Mouse (Mus musculus): Measurements from ENCODE around the gene Erp29. TPM values are rescaled to one million over a fixed set of nuclear protein-coding genes. Genes with fewer than 3 reads are reported as not detected.

The Erp29 gene
- polyA plus RNA-seq, 1 experiment from 2014 or later, result 186 TPM

DNA sequence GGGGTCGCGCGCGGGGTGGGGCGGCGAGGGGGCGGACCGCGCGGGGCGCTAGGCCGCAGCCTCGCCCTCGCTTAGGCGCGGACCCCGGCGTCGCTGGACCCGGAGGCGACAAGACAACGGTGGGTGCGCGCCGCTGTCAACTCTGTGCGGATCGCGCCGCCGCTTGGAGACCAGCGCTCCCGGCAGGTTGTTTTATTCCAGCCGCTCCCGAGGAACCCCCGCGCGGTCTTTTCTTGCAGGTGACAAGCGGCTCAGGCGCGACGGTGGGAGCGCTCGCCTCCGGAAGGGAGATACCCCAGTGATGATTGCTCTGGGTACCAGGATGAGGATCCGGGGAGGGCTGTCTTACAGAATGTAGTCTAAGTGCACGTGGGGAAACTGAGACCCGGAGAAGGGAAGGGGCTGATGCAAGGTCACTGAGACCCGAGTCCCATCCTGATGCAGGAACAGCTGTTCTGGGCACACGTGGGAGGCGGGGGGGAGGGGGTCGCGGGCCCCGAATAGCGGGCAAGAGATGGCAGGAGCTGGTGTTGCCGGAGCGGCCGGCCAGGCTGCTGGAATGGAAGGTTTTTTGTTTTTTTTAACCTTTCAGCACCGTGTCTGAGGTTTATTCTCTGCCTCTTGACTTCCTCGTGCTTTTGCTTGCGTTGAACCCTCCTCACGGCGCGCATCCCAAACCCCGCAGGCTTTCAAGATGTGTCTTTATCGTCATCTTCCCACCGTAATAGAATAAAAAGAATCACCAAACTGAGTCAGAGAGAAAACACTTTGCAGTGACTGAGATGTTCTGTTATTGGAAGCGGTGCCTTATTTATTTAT lies 54.0 kb downstream of the Erp29 start:
- peaks cover 20% of the 10 kb centered on the region for H3K4me1 ChIP-seq
- ATAC-seq (ENCODE audit: insufficient read depth, low FRiP score, low read depth), result peak; percentile 54
- peak overlapping the region; percentile 84 for H3K4me3 ChIP-seq (replicated peaks)
- under 1% methylated on average over 67 of the region's 67 CpGs for WGBS
- H3K27me3 ChIP-seq (replicated peaks), result no peaks in the 10 kb centered on the region
- peak overlapping the region; percentile 73 for H3K9ac ChIP-seq
- no peaks in the 10 kb centered on the region for H3K9me3 ChIP-seq
- H3K36me3 ChIP-seq, result no peaks in the 10 kb centered on the region
- peak overlapping the region; percentile 88 for H3K4me2 ChIP-seq
- peak overlapping the region; percentile 55; the same call in 1 of the 2 replicates for H3K27ac ChIP-seq

DNA sequence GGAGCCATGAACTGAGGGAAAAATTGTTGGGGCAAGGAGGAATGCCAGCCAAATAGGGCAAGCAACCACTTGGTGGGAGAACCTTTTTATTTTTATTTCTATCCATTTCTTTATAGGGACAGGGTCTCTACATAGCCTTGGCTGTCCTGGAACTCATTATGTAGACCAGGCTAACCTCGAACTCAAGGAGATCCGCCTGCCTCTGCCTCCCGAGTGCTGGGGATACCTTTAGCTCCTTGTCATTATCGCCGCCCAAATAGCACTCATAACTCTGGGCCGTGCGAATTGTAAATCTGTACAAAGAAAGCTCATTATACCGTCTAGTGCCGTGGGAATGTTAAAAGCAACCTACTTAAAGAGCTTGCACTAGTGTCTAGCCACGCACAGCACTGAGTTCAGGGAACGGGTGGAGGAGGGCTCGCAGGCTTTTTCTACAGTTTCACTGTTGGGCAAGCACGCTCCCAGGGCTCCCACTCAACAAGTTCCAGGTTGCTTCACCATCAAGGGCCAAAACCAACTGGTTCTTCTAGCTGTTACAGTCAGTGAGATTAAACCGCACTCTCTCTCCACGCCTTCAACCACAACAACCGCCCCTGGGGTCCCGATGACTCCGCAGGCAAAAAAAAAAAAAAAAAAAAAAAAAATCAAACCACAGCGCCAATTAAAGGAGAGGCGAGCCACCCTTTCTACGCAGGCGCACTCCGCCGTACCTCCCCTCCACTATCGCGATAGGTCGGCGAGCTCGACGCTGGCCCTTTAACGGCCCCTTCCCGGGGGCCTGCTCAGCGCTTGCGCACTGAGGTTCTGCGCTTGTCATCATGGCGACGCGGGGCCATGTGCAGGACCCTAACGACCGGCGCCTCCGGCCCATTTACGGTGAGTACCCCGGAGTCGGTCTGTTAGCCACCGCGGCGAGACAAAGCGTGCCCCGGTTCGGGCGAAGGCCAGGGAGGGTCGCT lies 54.8 kb downstream of the Erp29 start, which contains the start of gene Naa25:
Naa25 (plus strand) TSS at position 750 of the 959 bp plus-strand sequence.
- Histone ChIP-seq H3K9me3 (no peaks in the 10 kb centered on the region), H3K4me1 (peaks cover 20% of the 10 kb centered on the region), H3K4me3 (replicated peaks) (peak within 1 kb of the TSS; percentile 84), H3K27me3 (replicated peaks) (no peaks in the 10 kb centered on the region), H3K4me2 (peak within 1 kb of the TSS; percentile 88), H3K9ac (peak within 1 kb of the TSS; percentile 73), H3K27ac (peak within 1 kb of the TSS; percentile 91), H3K36me3 (no peaks in the 10 kb centered on the region)
- whole genome bisulfite sequencing, result 8% methylated on average over 53 of the region's 53 CpGs
- peak; percentile 95 for ATAC-seq (ENCODE audit: insufficient read depth, low FRiP score, low read depth)

DNA sequence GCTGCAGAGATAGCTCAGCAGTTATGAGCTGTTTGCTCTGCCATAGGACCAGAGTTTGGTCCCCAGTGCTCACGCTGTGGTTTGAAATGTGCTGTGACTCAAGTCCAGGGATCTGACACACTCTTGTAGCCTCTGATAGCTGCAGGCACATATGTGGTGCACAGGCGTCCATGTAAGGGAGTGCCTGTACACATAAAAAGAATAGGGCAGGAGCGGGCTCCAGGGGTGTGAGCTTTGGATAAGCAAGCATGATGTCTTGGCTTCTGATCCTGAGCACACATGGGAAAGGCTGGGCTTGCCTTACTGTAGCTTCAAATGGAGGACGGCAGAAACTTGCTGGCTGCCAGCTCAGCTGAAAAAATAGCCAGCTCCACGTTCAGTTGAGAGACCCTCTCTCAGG lies 56.7 kb downstream of the Erp29 start:
- H3K27ac ChIP-seq, result no peak overlapping the region
- ATAC-seq (ENCODE audit: insufficient read depth, low FRiP score, low read depth), result no peak

DNA sequence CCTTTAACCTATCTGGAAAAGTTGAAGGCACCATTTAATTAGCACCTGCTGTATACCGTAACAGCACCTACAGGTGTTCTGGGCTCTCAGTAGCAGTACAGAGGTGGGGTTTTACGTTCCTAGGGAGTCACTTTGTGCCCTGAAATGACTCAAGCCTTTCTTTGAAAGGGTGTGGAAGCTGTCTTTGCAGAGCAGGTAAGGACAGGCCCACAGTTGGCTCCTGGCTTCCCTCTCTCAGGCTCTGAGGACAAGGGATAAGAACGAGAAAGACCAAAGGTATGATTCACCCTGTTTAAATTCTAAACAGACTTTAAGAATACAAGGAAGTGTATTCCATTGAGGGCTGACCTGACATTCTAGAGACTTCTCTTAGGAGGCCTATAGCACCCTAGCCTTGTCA lies 58.9 kb downstream of the Erp29 start:
- WGBS, result 70% methylated on average over 3 of the region's 3 CpGs
- H3K4me3 ChIP-seq (replicated peaks), result no peak overlapping the region
- H3K9me3 ChIP-seq, result no peaks in the 10 kb centered on the region
- H3K9ac ChIP-seq, result no peak overlapping the region
- ATAC-seq (ENCODE audit: insufficient read depth, low FRiP score, low read depth), result no peak
- 0 out of 2 replicates have a peak, but pooled peaks cover 7% of the 10 kb centered on the region for H3K4me1 ChIP-seq
- no peaks in the 10 kb centered on the region for H3K36me3 ChIP-seq
- no peaks in the 10 kb centered on the region for H3K27me3 ChIP-seq (replicated peaks)
- H3K27ac ChIP-seq, result peak overlapping the region; percentile 63
- H3K4me2 ChIP-seq, result no peak overlapping the region

More for the DNA sequence above, 56.7 kb downstream of the Erp29 start:
- Histone ChIP-seq H3K4me3 (replicated peaks) (no peak overlapping the region), H3K36me3 (no peaks in the 10 kb centered on the region), H3K9ac (no peak overlapping the region), H3K27me3 (replicated peaks) (no peaks in the 10 kb centered on the region), H3K4me2 (no peak overlapping the region), H3K9me3 (no peaks in the 10 kb centered on the region), H3K4me1 (peaks cover 20% of the 10 kb centered on the region)
- 74% methylated on average over 5 of the region's 5 CpGs for WGBS

DNA sequence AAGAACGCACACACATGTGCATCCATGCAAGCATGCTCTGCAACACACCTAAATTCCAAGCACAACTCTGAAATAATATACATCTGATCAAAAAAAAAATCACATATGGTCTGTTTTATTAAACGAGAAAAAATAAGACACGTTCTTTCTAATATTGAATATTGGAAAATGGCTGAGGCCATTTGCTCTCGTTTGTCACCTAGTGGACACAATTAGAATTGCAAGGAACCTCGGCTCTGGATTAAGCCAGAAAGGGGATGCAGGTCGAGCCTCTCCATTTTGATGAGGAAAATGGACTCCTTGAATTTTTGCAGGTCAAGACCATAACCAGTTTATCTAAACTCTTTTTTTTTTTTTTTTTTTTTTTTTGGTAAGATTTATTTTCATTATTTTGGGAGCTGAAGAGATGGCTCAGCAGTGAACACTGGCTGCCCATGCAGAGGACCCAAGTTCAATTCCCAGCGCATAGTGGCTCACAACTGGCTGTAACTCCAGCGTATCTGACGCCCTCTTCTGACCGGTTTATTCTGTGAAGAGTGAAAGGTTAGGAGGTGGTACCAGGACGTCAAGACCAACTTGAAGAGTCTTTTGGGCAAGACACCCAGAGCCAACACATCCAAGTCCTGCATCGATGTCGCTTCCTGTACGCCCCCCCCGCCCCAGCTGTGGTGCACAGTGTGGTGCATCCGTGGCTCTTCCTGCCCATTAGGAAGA lies 59.5 kb downstream of the Erp29 start:
- 55% methylated on average over 16 of the region's 16 CpGs for WGBS
- Histone ChIP-seq H3K36me3 (no peaks in the 10 kb centered on the region), H3K27me3 (replicated peaks) (no peaks in the 10 kb centered on the region), H3K4me3 (replicated peaks) (no peak overlapping the region), H3K4me1 (0 out of 2 replicates have a peak, but pooled peaks cover 7% of the 10 kb centered on the region), H3K4me2 (no peak overlapping the region), H3K9ac (no peak overlapping the region), H3K9me3 (no peaks in the 10 kb centered on the region), H3K27ac (peak overlapping the region; percentile 59)
- ATAC-seq (ENCODE audit: insufficient read depth, low FRiP score, low read depth), result no peak

DNA sequence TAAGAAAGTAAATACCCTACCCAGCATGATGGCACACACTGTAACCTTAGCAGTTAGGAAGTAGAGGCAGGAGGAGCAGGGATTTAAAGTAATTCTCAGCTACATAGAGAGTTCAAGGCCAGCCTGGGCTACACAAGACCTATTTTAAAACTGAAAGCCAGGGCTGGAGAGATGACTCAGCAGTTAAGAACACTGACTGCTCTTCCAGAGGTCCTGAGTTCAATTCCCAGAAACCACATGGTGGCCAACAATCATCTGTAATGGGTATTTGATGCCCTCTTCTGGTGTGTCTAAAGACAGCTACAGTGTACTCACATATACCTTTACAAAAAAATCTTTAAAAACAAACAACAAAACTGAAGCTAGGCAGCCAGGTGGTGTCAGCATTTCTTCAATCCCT lies 62.6 kb downstream of the Erp29 start:
- Histone ChIP-seq H3K4me2 (no peak overlapping the region), H3K27ac (no peak overlapping the region), H3K4me3 (replicated peaks) (no peak overlapping the region), H3K9me3 (no peaks in the 10 kb centered on the region), H3K4me1 (0 out of 2 replicates have a peak, but pooled peaks cover 12% of the 10 kb centered on the region), H3K9ac (no peak overlapping the region), H3K27me3 (replicated peaks) (no peaks in the 10 kb centered on the region), H3K36me3 (no peaks in the 10 kb centered on the region)
- ATAC-seq (ENCODE audit: insufficient read depth, low FRiP score, low read depth), result no peak

DNA sequence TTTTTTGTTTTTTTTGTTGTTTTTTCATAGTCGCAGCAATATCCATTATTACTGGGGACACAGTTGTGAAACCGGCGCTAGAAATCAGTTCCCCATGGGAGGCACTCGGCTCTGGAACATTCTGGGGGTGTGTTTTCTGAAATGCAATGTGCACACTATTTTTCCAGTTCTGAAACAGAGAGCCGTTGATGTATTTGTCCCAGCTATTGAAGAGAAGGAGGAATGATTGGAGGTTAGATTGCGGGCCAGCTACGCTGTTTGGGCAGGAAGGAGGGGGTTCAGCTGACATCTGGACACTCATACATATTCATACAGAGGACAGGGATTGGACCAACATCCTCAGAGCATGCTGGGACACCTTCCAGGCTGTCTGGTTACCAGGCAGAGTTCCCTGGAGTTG lies 63.2 kb downstream of the Erp29 start:
- H3K27me3 ChIP-seq (replicated peaks), result no peaks in the 10 kb centered on the region
- H3K4me1 ChIP-seq, result peaks cover 16% of the 10 kb centered on the region; the same call in 1 of the 2 replicates
- no peak for ATAC-seq (ENCODE audit: insufficient read depth, low FRiP score, low read depth)
- H3K9me3 ChIP-seq, result no peaks in the 10 kb centered on the region
- no peak overlapping the region for H3K9ac ChIP-seq
- H3K4me2 ChIP-seq, result no peak overlapping the region
- WGBS, result 66% methylated on average over 7 of the region's 7 CpGs
- no peak overlapping the region for H3K4me3 ChIP-seq (replicated peaks)
- no peak overlapping the region for H3K27ac ChIP-seq
- no peaks in the 10 kb centered on the region for H3K36me3 ChIP-seq

DNA sequence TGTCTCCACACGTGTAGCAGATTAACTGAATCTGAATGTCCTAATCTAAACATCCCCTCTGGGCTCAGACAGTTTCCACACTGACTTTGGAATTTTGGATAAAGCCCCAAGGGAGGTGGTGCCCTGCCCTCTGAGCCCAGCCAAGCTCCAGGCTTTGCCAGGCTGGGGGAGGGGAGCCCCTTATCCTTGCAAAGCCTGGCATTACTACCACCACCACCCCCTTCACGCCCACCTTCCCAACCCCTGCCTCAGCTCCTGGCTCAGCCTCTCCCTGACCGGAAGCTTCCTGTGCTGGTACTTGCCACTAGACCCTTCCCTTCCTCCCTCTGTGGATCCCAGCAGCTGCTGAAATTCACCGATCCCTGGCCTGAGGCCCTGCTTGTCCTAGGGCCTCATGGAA lies 65.2 kb downstream of the Erp29 start:
- Histone ChIP-seq H3K27ac (peak overlapping the region; percentile 59; the same call in 1 of the 2 replicates), H3K9me3 (no peaks in the 10 kb centered on the region), H3K9ac (no peak overlapping the region), H3K4me3 (replicated peaks) (no peak overlapping the region), H3K36me3 (0 out of 2 replicates have a peak, but pooled peaks cover 3% of the 10 kb centered on the region), H3K4me2 (no peak overlapping the region), H3K27me3 (replicated peaks) (no peaks in the 10 kb centered on the region), H3K4me1 (peaks cover 16% of the 10 kb centered on the region; the same call in 1 of the 2 replicates)
- WGBS, result 36% methylated on average over 4 of the region's 4 CpGs
- ATAC-seq (ENCODE audit: insufficient read depth, low FRiP score, low read depth), result no peak

DNA sequence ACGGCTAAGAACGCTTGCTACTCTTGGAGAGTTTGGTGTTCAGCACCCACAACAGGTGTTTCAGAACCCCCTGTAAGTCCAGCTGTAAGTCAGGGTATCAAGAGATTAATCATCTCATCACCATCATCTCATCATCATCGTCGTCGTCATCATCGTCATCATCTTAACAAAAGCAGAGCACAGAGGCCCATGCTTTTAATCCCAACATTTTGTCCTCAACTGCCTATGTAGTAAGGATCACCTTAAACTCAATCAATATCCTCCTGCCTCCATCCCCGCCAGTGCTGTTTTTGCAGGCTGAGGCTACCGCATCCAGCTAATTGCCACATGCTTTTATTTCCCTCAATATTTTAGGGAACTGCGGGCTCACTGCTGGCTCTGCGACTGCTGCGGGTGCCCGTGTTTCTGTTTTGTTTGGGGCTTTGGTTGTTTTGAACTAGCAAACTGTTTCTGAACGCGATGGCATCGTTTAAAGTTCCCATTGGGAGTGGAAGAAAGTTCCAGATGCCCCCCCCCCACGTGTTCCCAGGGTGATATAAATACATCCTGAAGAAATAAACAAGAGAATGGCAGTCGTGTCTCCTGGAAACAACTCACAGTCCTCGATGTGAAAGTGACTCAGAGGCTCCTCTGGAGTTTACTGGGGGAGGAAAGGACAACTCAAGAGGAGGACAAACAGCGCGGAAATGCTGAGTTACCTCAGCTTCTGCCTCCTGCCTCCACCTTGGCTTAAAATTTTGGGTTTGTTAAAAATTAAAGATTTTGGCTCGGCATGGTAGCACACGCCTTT lies 66.0 kb downstream of the Erp29 start:
- H3K27ac ChIP-seq, result no peak overlapping the region; the same call in 1 of the 2 replicates
- WGBS, result 31% methylated on average over 22 of the region's 22 CpGs
- peaks cover 8% of the 10 kb centered on the region; the same call in 1 of the 2 replicates for H3K36me3 ChIP-seq
- H3K27me3 ChIP-seq (replicated peaks), result no peaks in the 10 kb centered on the region
- peak overlapping the region; percentile 83 for H3K4me2 ChIP-seq
- no peak for ATAC-seq (ENCODE audit: insufficient read depth, low FRiP score, low read depth)
- H3K4me3 ChIP-seq (replicated peaks), result peak overlapping the region; percentile 72
- no peaks in the 10 kb centered on the region for H3K9me3 ChIP-seq
- H3K9ac ChIP-seq, result no peak overlapping the region
- H3K4me1 ChIP-seq, result peaks cover 16% of the 10 kb centered on the region; the same call in 1 of the 2 replicates

DNA sequence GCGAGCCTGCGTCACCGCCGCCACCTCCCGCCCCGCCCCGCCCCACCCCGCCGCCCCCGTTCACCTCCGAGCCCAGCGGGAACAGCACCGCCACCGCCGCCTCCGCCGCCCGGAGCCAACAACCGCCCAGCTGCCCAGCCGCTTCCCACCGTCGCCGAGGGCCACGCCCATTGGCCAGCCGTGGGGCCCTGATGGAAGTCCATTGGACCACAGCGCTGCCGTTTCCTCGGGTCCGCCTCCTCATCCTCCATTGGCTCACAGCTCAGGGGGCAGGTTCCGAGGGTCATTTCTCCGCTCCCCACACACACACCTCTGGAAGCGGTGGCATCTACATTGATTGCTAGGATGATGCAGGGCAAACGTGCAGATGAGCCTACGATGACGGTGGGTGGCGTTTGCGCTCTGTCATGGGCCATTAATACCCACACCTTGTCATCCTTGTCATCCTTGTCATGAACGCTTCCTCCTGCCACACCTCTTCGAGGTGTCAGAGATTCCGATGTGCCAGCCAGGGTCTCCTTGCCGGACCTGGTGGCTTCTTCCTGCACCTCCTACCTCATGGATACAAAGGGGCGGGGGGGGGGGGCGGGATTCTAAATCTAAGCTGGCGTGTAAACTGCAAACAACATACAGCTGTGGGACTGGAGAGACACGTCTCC lies 66.7 kb downstream of the Erp29 start, which contains the start of gene Trafd1:
Trafd1 (minus strand) TSS at position 172 of the 659 bp plus-strand sequence.
- peak within 1 kb of the TSS; percentile 72 for H3K4me3 ChIP-seq (replicated peaks)
- peaks cover 15% of the 10 kb centered on the region for H3K36me3 ChIP-seq
- H3K9me3 ChIP-seq, result no peaks in the 10 kb centered on the region
- H3K27me3 ChIP-seq (replicated peaks), result no peaks in the 10 kb centered on the region
- H3K4me2 ChIP-seq, result peak within 1 kb of the TSS; percentile 83
- H3K4me1 ChIP-seq, result peaks cover 16% of the 10 kb centered on the region; the same call in 1 of the 2 replicates
- under 1% methylated on average over 27 of the region's 45 CpGs for WGBS
- H3K9ac ChIP-seq, result peak within 1 kb of the TSS; percentile 66
- ATAC-seq (ENCODE audit: insufficient read depth, low FRiP score, low read depth), result peak; percentile 92
- peak within 1 kb of the TSS; percentile 89 for H3K27ac ChIP-seq
